Mouse (Mus musculus) lung, embryonic 15.5 days (tissue): ENCODE measurements at regions not wholly inside any gene's neighbourhood (a gene's known extent, or its start where the extent isn't known, plus 50 kb on each side); places are given as distances from the start of the nearest gene placed in this dataset.

Experiments used
- ATAC-seq: fragments of 200-750 bp; cut with Nextera tagmentation; 2 replicates; pipeline ENCODE4 v1.8.0; 2017; ENCODE audit warnings: moderate number of reproducible peaks, borderline replicate concordance; ENCODE audit not compliant: low FRiP score, low TSS enrichment; ENCODE audit errors: extremely low read depth
- H3K27ac ChIP-seq: fragments of 300-500 bp; sonication (generic); 2 replicates; pipeline ENCODE4 v1.5.1; 2015; ENCODE audit warnings: moderate library complexity, mild to moderate bottlenecking, inconsistent platforms
- H3K27me3 ChIP-seq: fragments of 300-500 bp; sonication (generic); 2 replicates; pipeline ENCODE4 v1.6.1; 2015; ENCODE audit warnings: inconsistent platforms
- H3K36me3 ChIP-seq: fragments of 300-500 bp; sonication (generic); 2 replicates; pipeline ENCODE4 v1.6.1; 2015; ENCODE audit warnings: inconsistent platforms
- H3K4me1 ChIP-seq: fragments of 300-500 bp; sonication (generic); 2 replicates; pipeline ENCODE4 v1.6.1; 2015; ENCODE audit warnings: inconsistent platforms
- H3K4me2 ChIP-seq: fragments of 300-500 bp; sonication (generic); 2 replicates; pipeline ENCODE4 v1.6.1; 2015; ENCODE audit warnings: inconsistent platforms, mild to moderate bottlenecking, moderate library complexity
- H3K4me3 ChIP-seq: fragments of 300-500 bp; sonication (generic); 2 replicates; pipeline ENCODE4 v1.5.1; 2015; ENCODE audit warnings: mild to moderate bottlenecking, inconsistent platforms
- H3K9ac ChIP-seq: fragments of 300-500 bp; sonication (generic); 2 replicates; pipeline ENCODE4 v1.6.1; 2015; ENCODE audit warnings: inconsistent platforms
- H3K9me3 ChIP-seq: fragments of 300-500 bp; sonication (generic); 2 replicates; pipeline ENCODE4 v1.6.1; 2016; ENCODE audit warnings: inconsistent platforms
- WGBS: fragments of 180-500 bp; shearing (Covaris S2); methylation state at CpG from one replicate; pipeline ENCODE4 v1.1.7; 2015; 5-methylcytosine and 5-hydroxymethylcytosine counted together

DNA sequence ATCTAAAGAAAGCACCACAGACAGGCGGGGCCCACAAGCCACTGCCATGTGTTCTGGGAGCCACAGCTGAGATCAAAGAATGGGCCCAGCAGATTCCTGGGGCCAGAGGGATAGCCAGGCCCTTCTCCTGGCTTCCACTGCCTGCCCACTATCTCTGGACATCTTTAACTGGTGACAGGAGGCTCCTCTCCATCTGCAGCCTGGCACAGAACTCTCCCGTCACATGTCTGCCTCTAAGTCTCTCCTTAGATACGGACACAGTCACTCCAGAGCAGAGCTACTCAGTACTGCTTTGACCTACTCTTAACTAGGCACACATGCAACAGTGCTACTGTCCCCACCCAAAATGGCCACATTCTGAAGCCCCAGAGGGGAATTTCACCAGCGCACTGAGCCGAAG, 234.1 kb upstream of the Dio3 start:
- 87% methylated on average over 5 of the region's 5 CpGs for WGBS
- Histone ChIP-seq H3K27me3 (no peaks in the 10 kb centered on the region), H3K4me3 (no peak overlapping the region), H3K36me3 (no peaks in the 10 kb centered on the region), H3K27ac (no peak overlapping the region), H3K4me2 (no peak overlapping the region), H3K4me1 (peaks cover 16% of the 10 kb centered on the region; the same call in 1 of the 2 replicates), H3K9me3 (no peaks in the 10 kb centered on the region), H3K9ac (no peak overlapping the region)
- no peak for ATAC-seq

DNA sequence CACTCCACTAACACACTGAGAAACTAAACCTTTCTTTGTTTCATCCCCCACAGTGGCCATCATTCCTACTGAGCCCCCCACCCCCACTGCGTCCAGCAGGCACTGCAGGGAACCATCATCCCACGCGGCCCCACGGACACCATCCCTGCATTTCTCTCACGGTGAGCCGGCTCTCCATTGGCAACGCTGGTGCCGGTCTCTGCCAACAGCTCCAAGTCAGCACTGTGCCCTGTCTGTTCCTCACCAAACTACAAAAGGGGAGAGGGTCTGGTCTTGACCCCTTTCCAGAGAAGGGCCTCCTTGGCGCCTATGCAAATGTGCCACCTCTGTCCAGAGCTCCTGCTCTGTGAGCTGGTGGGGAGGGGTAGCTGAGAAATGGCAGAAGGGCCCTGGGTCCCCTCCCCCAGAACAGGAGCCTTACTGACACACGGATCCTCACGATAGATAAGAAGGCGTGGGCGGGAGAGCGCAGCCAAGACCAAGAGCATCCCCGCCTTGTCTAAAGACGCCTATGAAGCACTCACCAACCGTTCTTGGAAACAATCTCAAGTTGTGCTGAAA, 233.0 kb upstream of the Dio3 start:
- peaks cover 16% of the 10 kb centered on the region; the same call in 1 of the 2 replicates for H3K4me1 ChIP-seq
- no peak overlapping the region for H3K27ac ChIP-seq
- no peak for ATAC-seq
- H3K9me3 ChIP-seq, result no peaks in the 10 kb centered on the region
- H3K36me3 ChIP-seq, result no peaks in the 10 kb centered on the region
- no peak overlapping the region for H3K4me3 ChIP-seq
- no peak overlapping the region for H3K4me2 ChIP-seq
- H3K9ac ChIP-seq, result no peak overlapping the region
- H3K27me3 ChIP-seq, result no peaks in the 10 kb centered on the region
- WGBS, result 68% methylated on average over 17 of the region's 17 CpGs

GRCm38 (mm10) chr12:110046613-110047012, 232.3 kb upstream of the Dio3 start:
- no peak for ATAC-seq
- Histone ChIP-seq H3K9ac (no peak overlapping the region), H3K4me2 (no peak overlapping the region), H3K27me3 (no peaks in the 10 kb centered on the region), H3K36me3 (no peaks in the 10 kb centered on the region), H3K27ac (no peak overlapping the region), H3K4me1 (peaks cover 16% of the 10 kb centered on the region; the same call in 1 of the 2 replicates), H3K4me3 (no peak overlapping the region), H3K9me3 (no peaks in the 10 kb centered on the region)
- 80% methylated on average over 9 of the region's 9 CpGs for WGBS

GRCm38 (mm10) chr12:110047466-110048250, 231.2 kb upstream of the Dio3 start:
- Histone ChIP-seq H3K4me3 (0 out of 2 replicates have a peak overlapping the region, but pooled peaks have one; percentile 5), H3K9ac (peak overlapping the region; percentile 7; the same call in 1 of the 2 replicates), H3K9me3 (no peaks in the 10 kb centered on the region), H3K27ac (0 out of 2 replicates have a peak overlapping the region, but pooled peaks have one; percentile 10), H3K4me2 (peak overlapping the region; percentile 38), H3K4me1 (peaks cover 16% of the 10 kb centered on the region; the same call in 1 of the 2 replicates), H3K36me3 (no peaks in the 10 kb centered on the region), H3K27me3 (no peaks in the 10 kb centered on the region)
- 31% methylated on average over 16 of the region's 16 CpGs for WGBS
- ATAC-seq, result no peak

- ATAC-seq, result no peak
Measured at GRCm38 (mm10) chr12:110049154-110049736, 229.6 kb upstream of the Dio3 start.

GRCm38 (mm10) chr12:110059321-110059720, 219.5 kb upstream of the Dio3 start:
- no peak for ATAC-seq
- no peaks in the 10 kb centered on the region for H3K27me3 ChIP-seq
- 67% methylated on average over 5 of the region's 5 CpGs for whole genome bisulfite sequencing
- H3K9ac ChIP-seq, result no peak overlapping the region
- H3K4me3 ChIP-seq, result no peak overlapping the region
- no peak overlapping the region for H3K27ac ChIP-seq
- H3K9me3 ChIP-seq, result no peaks in the 10 kb centered on the region
- H3K4me1 ChIP-seq, result no peaks in the 10 kb centered on the region
- H3K36me3 ChIP-seq, result no peaks in the 10 kb centered on the region
- H3K4me2 ChIP-seq, result no peak overlapping the region

More at GRCm38 (mm10) chr12:110049154-110049736, 229.6 kb upstream of the Dio3 start:
- H3K9ac ChIP-seq, result no peak overlapping the region
- H3K4me1 ChIP-seq, result peaks cover 16% of the 10 kb centered on the region; the same call in 1 of the 2 replicates
- no peak overlapping the region for H3K4me2 ChIP-seq
- no peaks in the 10 kb centered on the region for H3K36me3 ChIP-seq
- no peaks in the 10 kb centered on the region for H3K27me3 ChIP-seq
- no peak overlapping the region for H3K4me3 ChIP-seq
- no peaks in the 10 kb centered on the region for H3K9me3 ChIP-seq
- no peak overlapping the region for H3K27ac ChIP-seq
- WGBS, result 73% methylated on average over 10 of the region's 10 CpGs

DNA sequence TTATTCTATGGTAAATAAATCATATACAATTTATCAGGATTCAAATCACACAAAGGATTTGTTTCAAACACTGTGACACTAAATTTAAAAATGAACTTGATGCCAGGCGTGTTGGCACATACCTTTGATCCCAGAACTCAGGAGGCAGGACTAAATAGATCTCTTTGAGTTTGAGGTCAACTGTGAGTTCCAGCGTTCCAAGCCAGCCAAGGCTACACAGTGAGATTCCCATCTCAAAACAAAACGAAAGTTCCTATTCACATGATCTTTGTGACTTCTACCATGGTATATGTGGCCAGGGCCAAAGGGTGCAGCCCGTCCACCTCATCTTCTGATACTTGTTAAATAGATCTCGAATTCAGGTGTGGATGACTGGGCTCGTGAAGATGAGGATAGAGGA, 216.9 kb upstream of the Dio3 start:
- 79% methylated on average over 6 of the region's 6 CpGs for WGBS
- H3K27me3 ChIP-seq, result no peaks in the 10 kb centered on the region
- H3K9me3 ChIP-seq, result no peaks in the 10 kb centered on the region
- no peaks in the 10 kb centered on the region for H3K36me3 ChIP-seq
- H3K4me3 ChIP-seq, result no peak overlapping the region
- no peaks in the 10 kb centered on the region for H3K4me1 ChIP-seq
- H3K27ac ChIP-seq, result no peak overlapping the region
- no peak for ATAC-seq
- H3K9ac ChIP-seq, result no peak overlapping the region
- H3K4me2 ChIP-seq, result no peak overlapping the region

DNA sequence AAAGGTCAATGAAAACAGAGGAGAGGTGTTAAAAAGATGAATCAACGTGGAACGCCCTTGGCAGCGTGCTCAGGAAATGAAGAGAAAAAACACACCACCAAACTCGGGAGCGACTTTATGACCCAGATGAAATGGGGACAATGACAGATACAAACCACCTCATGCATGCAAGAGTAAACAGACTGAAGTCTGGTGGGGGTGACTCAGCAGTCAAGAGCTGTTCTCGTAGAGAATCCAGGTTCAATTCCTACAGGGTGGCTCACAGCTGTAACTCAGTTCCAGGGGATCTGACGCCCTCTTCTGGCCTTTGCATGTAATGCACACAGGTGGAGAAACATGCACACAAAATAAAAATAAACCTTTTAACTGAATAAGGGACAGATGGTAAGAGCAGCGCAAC, 215.9 kb upstream of the Dio3 start:
- no peak overlapping the region for H3K9ac ChIP-seq
- no peaks in the 10 kb centered on the region for H3K4me1 ChIP-seq
- no peak overlapping the region for H3K4me3 ChIP-seq
- no peak for ATAC-seq
- no peaks in the 10 kb centered on the region for H3K9me3 ChIP-seq
- WGBS, result 37% methylated on average over 8 of the region's 8 CpGs
- H3K27ac ChIP-seq, result no peak overlapping the region
- H3K36me3 ChIP-seq, result no peaks in the 10 kb centered on the region
- H3K4me2 ChIP-seq, result no peak overlapping the region
- no peaks in the 10 kb centered on the region for H3K27me3 ChIP-seq

DNA sequence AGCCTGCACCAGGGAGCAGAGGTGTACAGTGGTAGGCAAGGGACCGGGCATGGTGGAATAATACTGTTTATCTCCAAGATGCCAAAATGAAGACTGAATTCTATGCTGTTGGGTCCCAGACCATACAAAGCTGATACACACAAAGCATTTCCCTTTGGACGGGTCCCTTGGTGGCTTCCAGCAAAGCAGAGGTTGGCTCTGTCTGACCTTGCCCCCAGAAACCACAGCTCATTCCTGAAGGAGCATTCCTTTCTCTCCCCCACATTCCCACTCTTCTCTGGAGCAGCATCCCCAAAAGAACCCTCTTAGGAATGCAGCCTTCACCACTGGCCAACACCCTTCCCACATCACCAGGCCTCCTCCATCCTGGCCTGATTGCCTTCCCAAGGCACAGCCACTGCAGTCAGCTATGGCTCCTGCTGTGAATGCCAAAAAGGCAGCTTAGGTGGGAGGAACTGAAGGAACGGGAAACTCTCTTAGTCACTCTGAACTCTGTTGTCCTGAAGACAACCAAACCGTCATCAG, 212.4 kb upstream of the Dio3 start:
- Histone ChIP-seq H3K27me3 (no peaks in the 10 kb centered on the region), H3K9me3 (no peaks in the 10 kb centered on the region), H3K4me3 (no peak overlapping the region), H3K27ac (no peak overlapping the region), H3K36me3 (no peaks in the 10 kb centered on the region), H3K9ac (no peak overlapping the region), H3K4me1 (no peaks in the 10 kb centered on the region), H3K4me2 (no peak overlapping the region)
- 60% methylated on average over 4 of the region's 4 CpGs for WGBS
- ATAC-seq, result no peak

- Histone ChIP-seq H3K4me1 (no peaks in the 10 kb centered on the region), H3K27ac (no peak overlapping the region), H3K36me3 (no peaks in the 10 kb centered on the region), H3K9me3 (no peaks in the 10 kb centered on the region), H3K27me3 (no peaks in the 10 kb centered on the region), H3K4me2 (no peak overlapping the region), H3K9ac (no peak overlapping the region), H3K4me3 (no peak overlapping the region)
- WGBS, result 76% methylated on average over 6 of the region's 6 CpGs
- no peak for ATAC-seq
Measured at GRCm38 (mm10) chr12:110070506-110070905, 208.4 kb upstream of the Dio3 start.

DNA sequence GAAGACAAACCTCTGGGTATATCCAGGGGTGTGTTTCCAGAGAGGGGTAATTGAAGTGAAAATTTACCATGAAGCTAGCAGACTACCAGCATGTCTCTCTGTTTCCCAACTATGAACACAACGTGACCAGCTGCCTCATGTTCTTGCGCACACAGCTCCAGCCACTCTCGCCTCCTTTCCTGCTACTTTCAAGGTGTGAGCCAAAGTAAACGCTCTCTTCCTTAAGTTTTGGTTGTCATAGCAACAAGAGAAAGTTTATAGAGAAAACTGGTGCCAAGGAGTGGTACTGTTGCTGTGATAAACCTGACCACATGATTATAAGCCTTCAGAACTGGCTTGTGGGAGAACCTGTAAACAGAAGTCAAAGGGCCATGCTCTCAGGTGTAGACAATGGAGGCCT, 207.0 kb upstream of the Dio3 start:
- WGBS, result 29% methylated on average over 4 of the region's 4 CpGs
- Histone ChIP-seq H3K9ac (no peak overlapping the region), H3K36me3 (no peaks in the 10 kb centered on the region), H3K4me1 (no peaks in the 10 kb centered on the region), H3K9me3 (no peaks in the 10 kb centered on the region), H3K27ac (peak overlapping the region; percentile 24; the same call in 1 of the 2 replicates), H3K4me3 (no peak overlapping the region), H3K4me2 (no peak overlapping the region), H3K27me3 (no peaks in the 10 kb centered on the region)
- ATAC-seq, result peak; percentile 57

DNA sequence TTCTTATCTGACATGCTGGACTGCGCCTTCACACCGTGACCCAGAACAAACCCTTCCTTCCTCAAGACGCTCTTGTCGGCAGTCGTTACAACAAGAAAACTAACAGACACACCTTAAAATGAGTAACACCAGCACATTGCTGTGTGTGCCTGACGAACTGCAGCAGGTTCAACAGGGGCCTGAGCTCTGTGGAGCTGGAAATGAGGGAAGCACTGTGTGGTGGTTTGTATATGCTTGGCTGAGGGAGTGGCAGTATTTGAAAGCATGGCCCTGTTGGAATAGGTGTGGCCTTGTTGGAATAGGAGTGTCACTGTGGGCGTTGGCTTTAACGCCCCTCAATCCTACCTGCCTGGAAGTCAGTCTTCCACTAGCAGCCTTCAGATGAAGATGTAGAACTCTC, 203.9 kb upstream of the Dio3 start:
- peaks cover 8% of the 10 kb centered on the region; the same call in 1 of the 2 replicates for H3K4me1 ChIP-seq
- H3K9ac ChIP-seq, result no peak overlapping the region
- H3K27ac ChIP-seq, result no peak overlapping the region
- no peak overlapping the region for H3K4me2 ChIP-seq
- no peaks in the 10 kb centered on the region for H3K36me3 ChIP-seq
- no peaks in the 10 kb centered on the region for H3K27me3 ChIP-seq
- no peak for ATAC-seq
- no peaks in the 10 kb centered on the region for H3K9me3 ChIP-seq
- no peak overlapping the region for H3K4me3 ChIP-seq
- WGBS, result 65% methylated on average over 8 of the region's 8 CpGs
